In genomic region chr11:49631154-49631553, GRCm38 (mm10) we compare ENCODE assay signal across 15 mouse cellular contexts. TPM values are rescaled to one million over a fixed set of nuclear protein-coding genes. Genes with fewer than 3 reads are reported as not detected.
DNase-seq lines count a peak whose midpoint lies in the region; ATAC-seq and TF ChIP-seq lines count a peak whose summit lies in the region.
"Had no signal": no experiment of that assay in that cellular context is flagged by ENCODE, and none has a peak within 500 bp of the region (broad histone marks: within the 10 kb centered on the region; RNA-seq: fewer than 3 reads in every experiment).

No protein-coding gene starts in this region.

- H3K27ac ChIP-seq in forebrain, postnatal 0 days (ENCODE audit: low read depth, low read length): no peak overlapping the region

- ATAC-seq in hematopoietic stem cell, adult 5-6 weeks (replicated peaks in 1 of 2; ENCODE audit: insufficient read depth in 1 of 2, low FRiP score in 2 of 2, low TSS enrichment in 1 of 2, low read depth in 1 of 2, poor library complexity in 2 of 2, severe bottlenecking in 2 of 2): peak; percentile 70 to 91
- no peak for ATAC-seq in forebrain, postnatal 0 days
- ATAC-seq in activated CD4-positive, CD25-positive, alpha-beta regulatory T cell, adult 4 months: no peak
- ATAC-seq: Patski had no signal

- no peaks in the 10 kb centered on the region for H3K36me3 ChIP-seq in forebrain, postnatal 0 days (ENCODE audit: insufficient read depth)

- peak; percentile 62 for DNase-seq in heart, postnatal 4 days
- DNase-seq in heart, postnatal 36 days: no peak
- peak; percentile 27 for DNase-seq in thymus, postnatal 14 days
- DNase-seq in thymus, postnatal 36 days: no peak
- DNase-seq in frontal cortex, postnatal 36 days (ENCODE audit: low spot score in 2 of 2): no peak
- no peak for DNase-seq in forebrain, postnatal 0 days
- DNase-seq: cerebellum, adult 18-20 months; heart, adult 18-20 months; midbrain, embryonic 14.5 days had no signal

- H3K4me3 ChIP-seq in forebrain, postnatal 0 days (ENCODE audit: low read depth, low read length): no peak overlapping the region

- no peak; the same call in 1 of the 2 replicates for TF ChIP-seq CTCF in forebrain, postnatal 0 days (IDR thresholded peaks at IDR 0.05; ENCODE audit: low read depth)

- no peaks in the 10 kb centered on the region for H3K9me3 ChIP-seq in forebrain, postnatal 0 days (ENCODE audit: low read length)

- 0 out of 2 replicates have a peak, but pooled peaks cover 6% of the 10 kb centered on the region for H3K4me1 ChIP-seq in forebrain, postnatal 0 days (ENCODE audit: insufficient read depth)

- H3K4me2 ChIP-seq in forebrain, postnatal 0 days (ENCODE audit: low read depth): no peak overlapping the region

- WGBS in forebrain, postnatal 0 days: 47% methylated on average over 3 of the region's 3 CpGs

- no peak overlapping the region for H3K9ac ChIP-seq in forebrain, postnatal 0 days

- peaks cover 35% of the 10 kb centered on the region for H3K27me3 ChIP-seq in forebrain, postnatal 0 days (ENCODE audit: insufficient read depth, low read length)

- intact Hi-C loops in heart, postnatal 36 days (cut with DNase I): loop anchor here (5.0 kb wide), 1 partner anchor 34 kb away; no protein-coding TSS in a partner anchor

RNA-seq across cellular contexts. Expression of gene Flt4, which starts 22.1 kb away (rescaled TPM):
- 10 to 100 TPM; 14.7 to 19.0 TPM for total RNA-seq in heart, postnatal 4 days (2021)
- 10 to 100 TPM; 10.3 to 11.6 TPM for total RNA-seq in heart, postnatal 36 days (2021)
- total RNA-seq in hematopoietic stem cell, adult 5-6 weeks (2017): 0.13 TPM in 1 of 2 replicates, not detected in the other
- 2.2 and 2.9 TPM in 2 replicates for total RNA-seq in forebrain, postnatal 0 days (2014; rRNA removed)
- polyA plus RNA-seq in forebrain, postnatal 0 days (2015; fragmentation: Nextera tagmentation; extraction: Ambion mirVana): 1.0 and 1.1 TPM in 2 replicates
- polyA plus RNA-seq in activated CD4-positive, CD25-positive, alpha-beta regulatory T cell, adult 4 months (2017; shearing (Covaris generic)): not detected

RNA-seq across cellular contexts. Expression of gene Scgb3a1, which starts 32.3 kb away (rescaled TPM):
- total RNA-seq in heart, postnatal 4 days (2021): not detected
- total RNA-seq in heart, postnatal 36 days (2021): 1 to 10 TPM in 1 of 2 experiments, not detected in 1; 1.2 TPM
- total RNA-seq in hematopoietic stem cell, adult 5-6 weeks (2017): 0.94 TPM in 1 of 2 replicates, not detected in the other
- 2.7 TPM in 1 of 2 replicates, not detected in the other for total RNA-seq in forebrain, postnatal 0 days (2014; rRNA removed)
- 0.44 TPM in 1 of 2 replicates, not detected in the other for polyA plus RNA-seq in forebrain, postnatal 0 days (2015; fragmentation: Nextera tagmentation; extraction: Ambion mirVana)
- under 1 TPM in 1 of 2 experiments, not detected in 1; 0.97 TPM for polyA plus RNA-seq in activated CD4-positive, CD25-positive, alpha-beta regulatory T cell, adult 4 months (2017; shearing (Covaris generic))
- polyA plus RNA-seq: intestine, embryonic 14.5 days; limb, embryonic 11.5 days; midbrain, embryonic 14.5 days; Patski; stomach, embryonic 14.5 days had no signal

Comparison
In these comparisons a context has a peak if more than half of its experiments do, and no peak if none do; other contexts are left out.
1. DNase-seq: peak in heart, postnatal 4 days (single experiment) and thymus, postnatal 14 days (single experiment); none in heart, postnatal 36 days (0 of 2), thymus, postnatal 36 days (0 of 2), frontal cortex, postnatal 36 days (0 of 2) and forebrain, postnatal 0 days (single experiment).
2. ATAC-seq: peak in hematopoietic stem cell, adult 5-6 weeks (2 of 2); none in forebrain, postnatal 0 days (single experiment) and activated CD4-positive, CD25-positive, alpha-beta regulatory T cell, adult 4 months (single experiment).